Mouse (Mus musculus) hindlimb bud, embryonic 11.5 days (tissue): ENCODE data around the gene Rsad1.

Experiments
- DNase-seq: peaks from one replicate; pipeline ENCODE4 v3.0.0-alpha.2; 2012; ENCODE audit warnings: low read depth, low spot score; ENCODE audit errors: extremely low spot score

The Rsad1 gene

GRCm38 (mm10) chr11:94548041-94548784 is 842 bp downstream of the Rsad1 start:
- no peak for DNase-seq

DNA sequence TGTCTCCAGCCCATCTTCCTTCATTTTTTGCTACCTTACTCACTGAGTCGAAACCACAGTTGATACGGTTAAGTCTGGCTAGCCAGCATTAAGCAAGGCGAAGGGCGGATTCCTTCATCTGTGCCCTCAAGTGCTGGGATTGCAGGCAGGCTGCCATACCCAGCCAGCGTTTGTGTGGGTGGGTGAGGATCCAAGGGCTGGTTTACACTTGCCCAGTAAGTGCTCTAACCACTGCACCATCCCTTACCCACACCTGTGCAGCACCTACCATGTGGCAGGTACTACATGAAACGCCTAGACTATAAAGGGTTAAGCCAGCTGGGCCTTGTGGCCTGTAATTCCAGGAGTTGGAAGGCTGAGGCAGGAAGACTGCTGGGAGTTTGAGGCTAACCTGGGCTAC is 1.8 kb downstream of the Rsad1 start:
- no peak for DNase-seq

DNA sequence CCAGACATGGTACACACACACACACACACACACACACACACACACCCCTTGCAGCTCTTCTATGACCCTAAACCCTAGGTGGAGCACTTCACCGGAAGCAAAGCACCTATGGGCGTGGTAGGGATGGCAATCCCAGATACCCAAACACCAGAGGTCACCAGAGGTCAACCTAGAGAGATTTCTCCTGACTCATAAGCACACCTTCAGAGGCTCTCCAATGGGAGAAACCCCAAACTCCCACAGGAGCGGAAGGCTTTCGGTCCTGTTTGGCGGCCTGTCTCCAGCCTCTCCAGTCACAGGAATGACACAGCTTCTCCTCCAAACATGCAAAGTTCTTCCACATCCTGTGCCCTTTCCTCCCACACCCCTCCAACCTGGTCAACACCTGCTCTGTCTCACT is 2.7 kb downstream of the Rsad1 start:
- DNase-seq = no peak

DNA sequence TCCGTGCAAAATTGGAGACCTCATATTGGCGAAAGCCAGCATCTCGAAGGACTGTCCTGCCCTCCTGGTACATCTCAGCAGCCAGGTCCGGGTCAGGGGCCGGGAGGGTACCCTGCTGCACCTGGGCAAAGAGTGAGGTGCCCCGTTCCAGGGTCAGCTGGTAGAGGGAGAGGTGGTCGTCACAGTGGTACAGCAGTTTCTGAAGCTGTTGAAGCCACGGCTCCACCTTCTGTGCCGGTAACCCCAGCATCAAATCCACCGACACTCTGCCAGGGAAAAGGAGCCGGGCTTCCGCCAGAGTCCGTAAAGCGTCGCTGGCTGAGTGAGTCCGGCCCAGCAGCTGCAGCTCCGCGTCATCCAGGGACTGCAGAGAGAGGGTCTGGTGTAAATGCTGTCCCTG is 4.6 kb downstream of the Rsad1 start:
- no peak for DNase-seq

GRCm38 (mm10) chr11:94543932-94544331 is 5.1 kb downstream of the Rsad1 start:
- DNase-seq = no peak

DNA sequence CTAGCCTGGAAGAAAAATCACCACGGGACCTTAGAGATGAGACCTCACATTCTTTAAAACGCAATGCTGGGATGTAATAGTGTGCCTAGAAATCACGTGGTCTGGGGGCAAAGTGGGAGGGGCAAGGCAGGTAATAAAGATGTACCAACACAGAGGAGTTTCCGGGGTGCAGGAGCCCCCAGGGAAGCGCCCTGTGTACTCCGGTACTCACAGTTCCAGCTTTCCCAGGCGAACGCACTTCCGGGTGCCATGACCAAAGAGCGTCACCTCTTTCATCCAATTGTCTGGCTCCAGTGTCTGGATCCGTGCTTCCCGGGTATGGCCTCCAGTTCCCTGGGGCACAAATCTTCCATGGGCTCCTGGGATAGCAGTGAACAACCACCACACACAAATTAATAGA is 5.7 kb downstream of the Rsad1 start:
- DNase-seq = no peak

- no peak for DNase-seq
Observed at GRCm38 (mm10) chr11:94542400-94542799, 6.7 kb downstream of the Rsad1 start.

DNA sequence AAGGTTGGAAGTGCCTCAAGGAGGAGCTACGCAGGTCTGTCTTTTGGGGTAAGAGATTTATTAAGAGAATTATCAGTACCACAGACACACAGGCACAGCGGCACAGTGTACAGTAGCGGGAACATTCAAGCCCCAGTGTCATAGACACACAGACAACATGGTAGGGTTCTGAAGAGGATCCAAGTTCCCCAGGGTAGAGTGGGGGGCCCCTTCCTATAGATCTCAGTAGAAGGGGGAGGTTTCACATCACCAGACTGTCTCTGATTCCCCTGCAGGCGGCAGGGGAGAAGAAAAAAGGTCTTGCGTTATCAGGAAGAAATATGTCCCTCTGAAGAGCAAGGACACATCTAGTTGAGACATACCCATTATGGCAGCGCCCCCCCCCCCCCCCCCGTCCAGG is 9.3 kb downstream of the Rsad1 start:
- DNase-seq = no peak

DNA sequence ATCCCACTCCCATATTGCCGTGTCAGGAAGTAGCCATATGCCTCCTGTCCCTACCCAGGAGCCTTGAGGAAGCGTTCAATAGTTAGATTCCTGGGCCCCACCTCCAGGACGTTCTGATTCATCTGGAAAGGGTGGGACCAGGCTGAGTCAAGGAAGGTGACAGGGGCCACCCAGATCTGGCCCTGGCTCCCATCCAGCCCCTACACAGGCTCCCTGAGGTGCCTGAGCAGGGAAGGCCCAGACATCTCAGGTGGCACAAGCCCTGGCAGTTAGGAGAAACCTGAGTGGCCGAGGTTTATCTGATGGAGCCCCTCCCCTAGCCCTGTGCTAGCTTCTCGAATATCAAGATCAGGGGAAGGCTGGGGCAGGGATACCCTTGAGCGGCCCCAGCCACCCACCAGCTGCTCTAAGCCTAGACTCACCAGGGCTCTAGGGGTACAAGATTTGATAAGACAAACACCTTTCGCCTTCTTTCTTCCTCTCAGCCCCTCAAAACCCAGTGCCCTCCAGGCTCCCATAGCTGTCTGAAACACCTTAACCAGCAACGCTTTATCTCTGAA is 10.2 kb downstream of the Rsad1 start:
- no peak for DNase-seq

DNA sequence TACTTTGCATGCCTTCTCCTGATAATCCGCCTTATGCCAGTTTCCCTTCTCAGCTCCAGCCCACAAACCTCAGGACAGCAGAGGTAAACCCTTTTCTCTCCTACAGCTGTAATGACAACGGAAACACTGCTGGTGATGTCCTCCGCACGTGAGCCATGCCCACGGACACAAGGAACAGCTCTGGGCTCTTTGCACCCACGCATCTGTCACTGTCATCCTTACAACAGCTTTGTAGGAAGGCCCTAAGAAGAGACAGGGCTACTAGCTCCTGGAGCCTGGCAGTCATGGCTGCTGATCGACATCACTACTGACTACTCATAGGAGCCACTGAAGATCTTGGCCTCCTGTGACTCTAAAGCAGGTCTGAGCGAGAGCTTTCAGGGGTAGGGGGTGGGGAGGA is 15.9 kb downstream of the Rsad1 start:
- no peak for DNase-seq

- DNase-seq = no peak
Observed at GRCm38 (mm10) chr11:94528879-94529278, 20.2 kb downstream of the Rsad1 start.

DNA sequence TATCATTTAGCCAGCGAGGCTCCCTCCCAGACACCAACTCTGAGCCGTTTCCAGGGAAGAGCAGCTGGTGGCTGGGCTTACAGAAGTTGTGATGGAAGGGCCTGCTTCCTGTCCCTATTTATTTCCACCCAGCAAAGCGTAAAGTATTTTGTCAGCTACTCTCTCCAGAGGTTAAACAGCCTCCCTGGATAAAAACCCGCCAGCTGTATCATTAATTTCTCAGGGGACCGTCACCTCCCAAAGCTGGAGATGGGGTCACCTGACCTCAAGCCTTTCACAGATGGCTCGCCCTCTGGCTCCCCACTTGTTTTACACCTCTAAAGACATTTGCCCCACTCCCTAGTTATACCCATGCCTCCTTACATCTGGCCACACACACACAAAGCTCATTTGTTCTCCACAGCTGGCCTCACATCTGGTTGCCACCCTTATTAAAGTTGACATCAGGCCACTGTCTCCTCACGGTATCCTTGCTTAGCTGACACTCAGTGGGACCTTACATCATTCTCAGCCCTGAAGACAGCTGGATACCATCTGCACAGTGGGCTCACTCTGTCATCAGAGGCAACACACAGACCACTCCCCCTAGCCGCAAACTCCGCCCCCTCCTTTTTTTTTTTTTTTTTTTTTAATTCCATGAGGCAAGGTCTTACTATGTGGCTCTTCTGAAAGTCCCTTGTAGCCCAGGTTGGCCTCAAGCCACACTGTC is 22.7 kb downstream of the Rsad1 start:
- no peak for DNase-seq

DNA sequence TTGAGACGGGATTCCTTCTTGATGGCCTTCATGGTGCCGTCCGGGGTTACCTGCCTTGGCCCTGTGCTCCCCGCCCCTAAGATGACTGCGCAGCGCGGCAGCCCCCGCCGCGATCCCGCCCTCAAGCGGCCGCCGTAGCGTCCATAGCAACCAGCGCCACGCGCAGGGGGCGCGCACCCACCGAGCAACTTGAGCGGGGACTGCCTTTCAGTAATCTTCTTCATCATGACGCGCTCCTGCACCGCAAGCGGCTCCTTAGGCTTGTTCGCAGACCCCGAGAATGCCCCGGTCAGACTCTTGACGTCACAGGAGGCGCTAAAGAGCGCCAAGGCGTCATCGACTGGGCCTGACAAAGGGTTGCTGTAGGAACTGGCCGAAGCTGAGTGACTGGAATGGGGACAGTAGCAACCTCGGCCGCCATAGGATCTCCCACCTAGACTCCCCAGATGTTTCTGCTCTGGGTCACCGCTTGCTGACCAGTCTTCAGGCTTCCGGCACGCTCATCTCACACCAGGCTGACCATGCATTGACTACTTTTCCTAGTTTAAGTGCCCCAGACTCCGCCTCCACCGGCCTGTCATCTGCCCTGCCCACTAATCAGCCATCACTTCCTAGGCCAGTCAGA is 27.7 kb downstream of the Rsad1 start, which contains the start of gene Mycbpap:
Gene Mycbpap (minus strand): TSS at position 524 of the 625 bp plus-strand sequence.
- DNase-seq = no peak

DNA sequence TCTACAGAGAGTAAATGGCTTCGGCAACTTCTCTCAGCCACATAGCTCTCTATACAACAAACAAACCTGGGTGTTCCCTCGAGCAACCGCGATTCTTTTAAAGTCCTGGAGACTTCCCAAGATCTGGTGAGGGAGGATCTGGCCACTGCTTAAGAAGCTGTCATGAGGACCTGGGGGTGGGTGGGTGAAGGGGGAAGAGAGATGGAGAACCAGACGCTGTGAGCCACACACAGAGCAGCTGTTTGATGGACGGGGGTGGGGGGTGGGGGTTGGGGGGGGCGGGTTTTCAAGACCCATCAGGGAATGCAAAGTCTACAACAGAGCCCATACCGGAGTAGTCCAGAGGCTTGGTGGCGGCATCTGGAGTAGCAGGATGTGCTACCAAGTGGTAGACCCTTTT is 35.6 kb downstream of the Rsad1 start:
- no peak for DNase-seq

DNA sequence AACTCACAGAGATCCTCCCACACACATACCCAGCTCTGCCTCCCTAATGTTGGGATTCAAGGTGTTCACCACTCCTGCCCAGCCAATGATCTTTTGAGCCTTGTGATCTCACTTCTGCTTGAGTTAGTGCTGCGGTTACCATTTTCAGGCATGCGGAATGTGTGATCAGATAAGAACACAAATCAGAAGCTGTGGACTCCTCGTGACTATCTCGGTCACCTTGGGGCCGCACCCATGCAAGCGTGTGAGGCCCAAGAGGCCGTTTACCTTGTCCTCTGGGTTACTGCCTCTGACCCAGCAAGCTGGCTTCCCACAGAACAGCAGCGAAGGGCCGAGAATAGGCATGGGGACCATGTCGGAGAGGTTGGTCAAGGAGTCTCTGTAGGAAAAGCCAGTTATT is 40.1 kb downstream of the Rsad1 start:
- DNase-seq = no peak

DNA sequence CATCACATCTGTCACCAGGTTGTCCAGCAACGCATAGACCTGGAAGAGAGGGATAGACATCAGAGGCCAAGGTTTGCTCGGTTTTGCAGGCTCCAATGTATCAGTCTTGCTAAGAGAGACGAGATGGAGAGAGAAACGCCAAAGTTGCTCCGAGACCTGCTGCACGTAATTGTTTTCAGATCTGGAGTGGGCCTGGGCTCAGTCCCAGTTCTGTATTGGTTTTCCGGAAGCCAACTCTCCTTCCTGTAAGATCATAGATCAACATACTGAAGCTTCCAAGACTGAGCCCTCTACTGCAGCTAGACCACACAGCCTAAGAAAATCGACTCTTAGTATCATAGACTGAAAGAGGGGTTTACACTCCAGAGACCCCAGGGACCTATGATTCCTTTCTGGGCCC is 47.6 kb downstream of the Rsad1 start:
- DNase-seq = no peak

DNA sequence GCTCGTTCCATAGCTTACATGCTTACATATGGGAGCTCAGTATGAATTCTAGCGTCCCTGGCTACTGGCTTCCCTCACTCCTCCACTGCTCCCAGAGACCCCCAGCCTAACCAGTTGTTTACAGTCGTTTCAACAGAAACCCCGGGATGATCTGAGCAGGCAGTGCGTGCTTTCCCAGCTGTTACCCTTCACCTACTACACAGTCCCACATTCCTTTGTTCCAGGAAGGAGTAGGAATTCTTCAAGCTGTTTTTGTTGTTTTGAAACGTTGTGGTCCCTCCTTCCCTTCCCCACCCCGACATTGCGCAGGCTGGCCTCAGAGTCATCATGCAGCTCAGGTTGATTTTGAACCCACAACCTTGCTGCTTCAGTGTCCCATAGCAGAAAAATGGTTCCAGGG is 48.7 kb downstream of the Rsad1 start:
- DNase-seq = no peak

DNA sequence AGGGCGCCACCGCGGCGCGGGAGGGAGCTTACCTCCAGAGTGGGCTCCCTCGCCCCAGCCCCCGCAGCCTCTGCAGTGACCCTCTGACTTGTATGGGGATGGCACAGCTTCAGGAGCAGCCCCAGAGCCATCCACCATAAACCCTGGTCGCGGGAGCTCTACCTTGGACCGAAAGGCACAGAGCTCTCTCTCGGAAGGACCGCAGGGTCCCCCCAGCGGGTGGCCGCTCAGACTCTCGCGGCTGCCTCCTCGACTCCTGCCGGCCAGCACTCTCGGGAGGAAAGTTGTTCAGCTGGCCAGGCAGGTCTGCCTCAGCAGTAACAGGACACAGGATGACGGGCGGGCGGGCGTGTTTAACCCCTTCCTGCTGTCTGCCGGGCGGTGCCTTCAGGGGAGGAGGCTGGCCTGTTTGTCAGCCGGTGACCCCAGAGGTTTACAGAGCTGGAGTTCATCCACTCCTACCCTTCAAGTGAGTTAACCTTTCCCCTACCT is 49.3 kb downstream of the Rsad1 start, which contains the start of gene Epn3:
Gene Epn3 (minus strand): TSS at position 314 of the 492 bp plus-strand sequence.
- DNase-seq = no peak

DNA sequence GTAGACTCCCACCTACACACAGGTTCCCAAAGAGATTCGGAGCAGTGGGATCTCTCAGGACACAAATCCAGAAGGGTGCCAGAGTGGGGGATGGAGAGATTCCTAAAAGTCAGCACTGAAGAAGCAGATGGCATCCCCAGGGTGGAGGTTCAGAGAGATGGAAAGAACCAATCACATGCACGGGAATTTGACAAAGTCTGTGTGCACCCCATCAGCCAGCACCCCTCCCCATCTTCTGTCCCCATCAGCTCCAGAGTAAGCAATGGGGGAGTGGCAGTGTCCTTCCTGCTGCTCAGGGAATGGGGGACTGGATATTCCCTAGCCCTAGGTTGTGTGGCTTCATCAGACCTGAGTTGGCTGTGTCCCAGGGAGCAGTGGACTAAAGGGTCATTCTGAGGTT is 50.0 kb downstream of the Rsad1 start:
- DNase-seq = no peak

- no peak for DNase-seq
Observed at GRCm38 (mm10) chr11:94498093-94498996, 50.7 kb downstream of the Rsad1 start.

DNA sequence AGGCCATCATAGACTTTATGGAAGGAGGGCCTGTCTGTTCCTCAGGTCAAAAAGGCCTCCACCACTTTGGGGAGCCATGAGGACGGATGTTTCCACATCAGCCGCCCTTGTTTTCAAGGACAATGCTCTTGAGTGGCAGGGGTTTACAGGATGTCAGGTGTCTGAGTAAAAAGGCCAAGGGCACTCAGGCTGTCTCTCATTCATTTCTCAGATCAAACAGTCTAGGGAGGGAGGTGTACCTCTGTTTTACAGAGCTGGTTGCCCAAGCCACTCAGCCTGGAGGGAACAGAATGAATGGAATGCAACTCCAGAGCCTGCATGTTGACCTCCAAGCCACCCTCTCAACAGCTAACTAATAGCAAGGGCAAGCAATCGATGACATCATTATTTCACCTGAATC is 53.6 kb downstream of the Rsad1 start:
- DNase-seq = no peak
